Mouse (Mus musculus): ENCODE measurements around the gene Rpl26. TPM values are rescaled to one million over a fixed set of nuclear protein-coding genes. Genes with fewer than 3 reads are reported as not detected.
A peak's percentile ranks its signal among the peaks of the same experiment; 100 is the strongest.

Rpl26 gene
- polyA plus RNA-seq, 2 experiments: 850 to 1,827 TPM

- no peaks in the 10 kb centered on the region for H3K4me1 ChIP-seq (replicated peaks; ENCODE audit: control insufficient read depth in 2 of 2, insufficient read depth in 2 of 2, low read length in 1 of 2)
- no peak overlapping the region for H3K9ac ChIP-seq (replicated peaks)
- no peak overlapping the region for H3K27ac ChIP-seq
- no peak for TF ChIP-seq CTCF (IDR thresholded peaks at IDR 0.05; ENCODE audit: low read depth)
- no peak for TF ChIP-seq EP300 (IDR thresholded peaks at IDR 0.05; ENCODE audit: low read depth)
- no peak overlapping the region for H3K4me3 ChIP-seq (ENCODE audit: insufficient read depth in 1 of 2, low read depth in 2 of 2, low read length in 2 of 2)
- H3K27me3 ChIP-seq (ENCODE audit: control insufficient read depth, insufficient read depth, low read length): peaks cover under 1% of the 10 kb centered on the region; the same call in 1 of the 2 replicates
- 42% methylated on average over 16 of the region's 16 CpGs for WGBS (ENCODE audit: insufficient replicate concordance)
- no peak for DNase-seq (ENCODE audit: low read depth in 3 of 3, low spot score in 3 of 3)
- no peaks in the 10 kb centered on the region for H3K36me3 ChIP-seq (replicated peaks; ENCODE audit: control insufficient read depth, insufficient read depth, low read depth)
- H3K9me3 ChIP-seq (ENCODE audit: control insufficient read depth, low read length): no peaks in the 10 kb centered on the region
- no peak for ATAC-seq (ENCODE audit: insufficient read depth)
- no peak overlapping the region for H3K4me2 ChIP-seq (ENCODE audit: low read depth)
Measured at GRCm38 (mm10) chr11:68946806-68947440, 45.5 kb downstream of the Rpl26 start.

GRCm38 (mm10) chr11:68947542-68947993 is 46.2 kb downstream of the Rpl26 start:
- H3K36me3 ChIP-seq (replicated peaks; ENCODE audit: control insufficient read depth, insufficient read depth, low read depth): no peaks in the 10 kb centered on the region
- TF ChIP-seq EP300 (IDR thresholded peaks at IDR 0.05; ENCODE audit: low read depth) (no peak), CTCF (IDR thresholded peaks at IDR 0.05; ENCODE audit: low read depth) (no peak)
- H3K27ac ChIP-seq: no peak overlapping the region
- DNase-seq (ENCODE audit: low read depth in 3 of 3, low spot score in 3 of 3) (no peak), ATAC-seq (ENCODE audit: insufficient read depth) (no peak)
- WGBS (ENCODE audit: insufficient replicate concordance): 49% methylated on average over 12 of the region's 12 CpGs
- H3K27me3 ChIP-seq (ENCODE audit: control insufficient read depth, insufficient read depth, low read length): peaks cover 2% of the 10 kb centered on the region; the same call in 1 of the 2 replicates
- H3K4me1 ChIP-seq (replicated peaks; ENCODE audit: control insufficient read depth in 2 of 2, insufficient read depth in 2 of 2, low read length in 1 of 2): no peaks in the 10 kb centered on the region
- H3K9me3 ChIP-seq (ENCODE audit: control insufficient read depth, low read length): no peaks in the 10 kb centered on the region
- no peak overlapping the region for H3K4me2 ChIP-seq (ENCODE audit: low read depth)
- H3K9ac ChIP-seq (replicated peaks): no peak overlapping the region
- H3K4me3 ChIP-seq (ENCODE audit: insufficient read depth in 1 of 2, low read depth in 2 of 2, low read length in 2 of 2): no peak overlapping the region

- no peak overlapping the region for H3K4me3 ChIP-seq (ENCODE audit: insufficient read depth in 1 of 2, low read depth in 2 of 2, low read length in 2 of 2)
- ATAC-seq (ENCODE audit: insufficient read depth): no peak
- H3K4me2 ChIP-seq (ENCODE audit: low read depth): no peak overlapping the region
Measured at GRCm38 (mm10) chr11:68953903-68954302, 52.5 kb downstream of the Rpl26 start.

GRCm38 (mm10) chr11:68954408-68954807 is 53.0 kb downstream of the Rpl26 start:
- H3K9me3 ChIP-seq (ENCODE audit: control insufficient read depth, low read length): no peaks in the 10 kb centered on the region
- 7% methylated on average over 17 of the region's 17 CpGs for WGBS (ENCODE audit: insufficient replicate concordance)
- TF ChIP-seq CTCF (IDR thresholded peaks at IDR 0.05; ENCODE audit: low read depth) (no peak), EP300 (IDR thresholded peaks at IDR 0.05; ENCODE audit: low read depth) (no peak)
- peak overlapping the region; percentile 41 for H3K4me2 ChIP-seq (ENCODE audit: low read depth)
- H3K36me3 ChIP-seq (replicated peaks; ENCODE audit: control insufficient read depth, insufficient read depth, low read depth): no peaks in the 10 kb centered on the region
- H3K4me1 ChIP-seq (replicated peaks; ENCODE audit: control insufficient read depth in 2 of 2, insufficient read depth in 2 of 2, low read length in 1 of 2): no peaks in the 10 kb centered on the region
- H3K27ac ChIP-seq: no peak overlapping the region
- H3K27me3 ChIP-seq (ENCODE audit: control insufficient read depth, insufficient read depth, low read length): peaks cover 35% of the 10 kb centered on the region
- no peak for ATAC-seq (ENCODE audit: insufficient read depth)
- H3K4me3 ChIP-seq (ENCODE audit: insufficient read depth in 1 of 2, low read depth in 2 of 2, low read length in 2 of 2): 0 out of 4 replicates have a peak overlapping the region, but pooled peaks of 1 of the 2 experiments have one; percentile 12
- no peak overlapping the region for H3K9ac ChIP-seq (replicated peaks)
- no peak for DNase-seq (ENCODE audit: low read depth in 3 of 3, low spot score in 3 of 3)

More at GRCm38 (mm10) chr11:68953903-68954302, 52.5 kb downstream of the Rpl26 start:
- no peaks in the 10 kb centered on the region for H3K4me1 ChIP-seq (replicated peaks; ENCODE audit: control insufficient read depth in 2 of 2, insufficient read depth in 2 of 2, low read length in 1 of 2)
- H3K27me3 ChIP-seq (ENCODE audit: control insufficient read depth, insufficient read depth, low read length): peaks cover 35% of the 10 kb centered on the region
- H3K27ac ChIP-seq: no peak overlapping the region
- no peak overlapping the region for H3K9ac ChIP-seq (replicated peaks)
- 25% methylated on average over 13 of the region's 13 CpGs for WGBS (ENCODE audit: insufficient replicate concordance)
- TF ChIP-seq EP300 (IDR thresholded peaks at IDR 0.05; ENCODE audit: low read depth) (no peak), CTCF (IDR thresholded peaks at IDR 0.05; ENCODE audit: low read depth) (no peak)
- no peaks in the 10 kb centered on the region for H3K36me3 ChIP-seq (replicated peaks; ENCODE audit: control insufficient read depth, insufficient read depth, low read depth)
- no peaks in the 10 kb centered on the region for H3K9me3 ChIP-seq (ENCODE audit: control insufficient read depth, low read length)
- DNase-seq (ENCODE audit: low read depth in 3 of 3, low spot score in 3 of 3): no peak

- H3K27ac ChIP-seq: no peak overlapping the region
- H3K9me3 ChIP-seq (ENCODE audit: control insufficient read depth, low read length): no peaks in the 10 kb centered on the region
- ATAC-seq (ENCODE audit: insufficient read depth) (no peak), DNase-seq (ENCODE audit: low read depth in 3 of 3, low spot score in 3 of 3) (no peak)
- TF ChIP-seq EP300 (IDR thresholded peaks at IDR 0.05; ENCODE audit: low read depth) (no peak), CTCF (IDR thresholded peaks at IDR 0.05; ENCODE audit: low read depth) (no peak)
- H3K36me3 ChIP-seq (replicated peaks; ENCODE audit: control insufficient read depth, insufficient read depth, low read depth): no peaks in the 10 kb centered on the region
- H3K9ac ChIP-seq (replicated peaks): no peak overlapping the region
- H3K27me3 ChIP-seq (ENCODE audit: control insufficient read depth, insufficient read depth, low read length): peaks cover 35% of the 10 kb centered on the region
- no peak overlapping the region for H3K4me3 ChIP-seq (ENCODE audit: insufficient read depth in 1 of 2, low read depth in 2 of 2, low read length in 2 of 2)
- 55% methylated on average over 5 of the region's 5 CpGs for WGBS (ENCODE audit: insufficient replicate concordance)
- no peak overlapping the region for H3K4me2 ChIP-seq (ENCODE audit: low read depth)
- no peaks in the 10 kb centered on the region for H3K4me1 ChIP-seq (replicated peaks; ENCODE audit: control insufficient read depth in 2 of 2, insufficient read depth in 2 of 2, low read length in 1 of 2)
Measured at GRCm38 (mm10) chr11:68955473-68955872, 54.1 kb downstream of the Rpl26 start.

Data from liver, embryonic 14.5 days (tissue).